Mouse (Mus musculus): ENCODE results near the gene Cyp4a31. TPM values are rescaled to one million over a fixed set of nuclear protein-coding genes. Genes with fewer than 3 reads are reported as not detected.

The Cyp4a31 gene
- not detected for total RNA-seq (2023)

DNA sequence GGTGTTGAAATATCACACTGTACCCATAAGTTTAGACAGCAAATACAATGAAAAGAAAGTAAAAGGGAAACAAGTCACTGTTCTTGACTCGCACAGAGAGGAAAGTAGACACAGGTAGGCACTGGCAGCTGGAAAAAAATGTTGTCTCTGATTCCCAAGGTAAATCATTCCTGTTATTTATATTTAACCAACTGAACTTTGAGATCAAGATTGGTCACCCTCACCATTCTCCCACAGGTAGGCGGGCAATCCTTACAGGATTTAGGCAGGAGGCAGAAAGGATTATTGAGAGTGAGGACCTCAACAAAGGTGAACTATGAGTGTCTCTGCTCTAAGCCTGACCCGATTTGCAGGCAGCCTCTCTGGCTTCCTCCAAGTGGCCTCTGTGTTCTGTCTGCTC, at the start of gene Cyp4a31:
TSS of gene Cyp4a31 (plus strand) at position 249 of the 400 bp plus-strand sequence.

DNA sequence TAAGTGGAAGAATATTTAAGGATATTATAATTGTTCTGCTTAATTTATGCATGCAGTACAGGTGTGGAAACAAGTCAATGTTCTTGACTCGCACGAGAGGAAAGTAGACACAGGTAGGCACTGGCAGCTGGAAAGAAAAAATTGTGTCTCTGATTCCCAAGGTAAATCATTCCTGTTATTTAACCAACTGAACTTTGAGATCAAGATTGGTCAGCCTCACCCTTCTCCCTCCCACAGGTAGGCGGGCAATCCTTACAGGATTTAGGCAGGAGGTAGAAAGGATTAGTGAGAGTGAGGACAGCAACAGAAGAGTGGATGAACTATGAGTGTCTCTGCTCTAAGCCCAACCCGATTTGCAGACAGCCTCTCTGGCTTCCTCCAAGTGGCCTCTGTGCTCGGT, 45.4 kb upstream of the Cyp4a31 start, which contains the start of gene Cyp4a10:
TSS of gene Cyp4a10 (plus strand) at position 265 of the 400 bp plus-strand sequence.

DNA sequence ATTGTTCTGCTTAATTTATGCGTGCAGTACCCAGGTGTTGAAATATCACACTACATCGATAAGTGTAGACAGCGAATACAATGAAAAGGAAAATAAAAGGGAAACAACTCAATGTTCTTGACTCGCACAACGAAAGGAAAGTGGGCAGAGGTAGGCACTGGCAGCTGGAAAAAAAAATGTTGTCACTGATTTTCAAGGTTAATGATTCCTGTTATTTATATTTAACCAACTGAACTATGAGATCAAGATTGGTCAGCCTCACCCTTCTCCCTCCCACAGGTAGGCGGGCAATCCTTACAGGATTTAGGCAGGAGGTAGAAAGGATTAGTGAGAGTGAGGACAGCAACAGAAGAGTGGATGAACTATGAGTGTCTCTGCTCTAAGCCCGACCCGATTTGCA, 37.2 kb downstream of the Cyp4a31 start, which contains the start of gene Cyp4a32:
TSS of gene Cyp4a32 (plus strand) at position 359 of the 400 bp plus-strand sequence.

Other genes with a start within 250 kb of the Cyp4a31 start
- gene Cyp4a12b, start 152.0 kb upstream of the Cyp4a31 start, total RNA-seq (2023): not detected
- gene Cyp4a30b, start 111.0 kb upstream of the Cyp4a31 start, total RNA-seq (2023): not detected
- not detected for gene Cyp4a14, start 67.5 kb upstream of the Cyp4a31 start, total RNA-seq (2023)
- not detected for gene Cyp4a10, start 45.4 kb upstream of the Cyp4a31 start, total RNA-seq (2023)
- not detected for gene Cyp4a32, start 37.3 kb downstream of the Cyp4a31 start, total RNA-seq (2023)
- not detected for gene Cyp4b1, start 84.1 kb downstream of the Cyp4a31 start, total RNA-seq (2023)
- 30.9 TPM for gene Efcab14, start 174.1 kb downstream of the Cyp4a31 start, total RNA-seq (2023)
- gene Tex38, start 217.4 kb downstream of the Cyp4a31 start, total RNA-seq (2023): not detected
- 19.8 TPM for gene Atpaf1, start 221.2 kb downstream of the Cyp4a31 start, total RNA-seq (2023)